Mouse (Mus musculus) G1E (cell line): ENCODE measurements around the gene Hsd17b1. TPM values are rescaled to one million over a fixed set of nuclear protein-coding genes. Genes with fewer than 3 reads are reported as not detected.

ENCODE experiments used
- ATAC-seq: 2 replicates; pipeline ENCODE4 v1.8.0; 2016; ENCODE audit warnings: mild to moderate bottlenecking; ENCODE audit not compliant: insufficient number of reproducible peaks, poor library complexity, low FRiP score, severe bottlenecking; ENCODE audit errors: extremely low read depth
- DNase-seq: peaks from one replicate; pipeline ENCODE4 v3.0.0; 2012; ENCODE audit warnings: low spot score
- H3K27me3 ChIP-seq: 2 replicates; pipeline ENCODE4 v1.6.1; 2012; ENCODE audit warnings: mild to moderate bottlenecking, low read length, inconsistent platforms; ENCODE audit not compliant: insufficient read depth
- H3K36me3 ChIP-seq: replicated peaks from 2 replicates; pipeline ENCODE3; 2012; ENCODE audit warnings: mild to moderate bottlenecking, inconsistent platforms
- H3K4me1 ChIP-seq: 2 replicates; pipeline ENCODE4 v1.6.1; 2012; ENCODE audit warnings: low read depth, low read length, inconsistent platforms, mixed read lengths; ENCODE audit not compliant: insufficient read depth
- H3K4me3 ChIP-seq: 2 replicates; pipeline ENCODE4 v1.5.1; 2012; ENCODE audit warnings: low read depth, mild to moderate bottlenecking, inconsistent platforms, low read length, moderate library complexity, mixed read lengths
- H3K9me3 ChIP-seq: replicated peaks from 2 replicates; pipeline ENCODE4 v1.6.1; 2012; ENCODE audit warnings: inconsistent platforms
- CTCF ChIP-seq: IDR thresholded peaks from 2 replicates; pipeline ENCODE4 v1.5.1; 2012; ENCODE audit warnings: low read depth, low read length, inconsistent platforms, mixed read lengths
- GATA1 ChIP-seq: IDR thresholded peaks from 2 replicates; pipeline ENCODE4 v1.6.1; 2012; ENCODE audit warnings: borderline replicate concordance, low read length, inconsistent platforms, mixed read lengths
- GATA2 ChIP-seq: IDR thresholded peaks from 2 replicates; pipeline ENCODE4 v1.6.1; 2012; ENCODE audit warnings: low read depth, low read length, inconsistent platforms, borderline replicate concordance
- POLR2AphosphoS5 ChIP-seq: IDR thresholded peaks from 2 replicates; pipeline ENCODE4 v1.6.1; 2012; ENCODE audit warnings: low read depth, low read length, inconsistent platforms; ENCODE audit not compliant: insufficient replicate concordance
- TAL1 ChIP-seq: conservative IDR thresholded peaks from 2 replicates; pipeline ENCODE4 v1.6.1; 2012; ENCODE audit warnings: low read depth, low read length, inconsistent platforms, mixed read lengths
- polyA plus RNA-seq: library from polyadenylated mRNA; stranded (reverse); fragments of >175 nt; gene quantifications from 2 replicates; pipeline ENCODE4 v1.2.3, GENCODE M21; 2012
- total RNA-seq, 2 experiments: library from RNA; stranded (forward) in 1 of 2; stranded (reverse) in 1 of 2; fragments of 200-1000 nt in 1 of 2; fragments of >200 nt in 1 of 2; fragmentation: Nextera tagmentation in 1 of 2; gene quantifications; 2 replicates each; pipeline ENCODE4 v1.2.3; 2014 to 2017

Hsd17b1 gene
- total and polyA plus RNA-seq, 3 experiments, result 0.20 to 0.44 TPM; not detected in 1

- peak within 1 kb of the TSS; percentile 89 for H3K4me3 ChIP-seq
- H3K36me3 ChIP-seq, result peaks cover 23% of the 10 kb centered on the region
- peak; percentile 77 for ATAC-seq
- DNase-seq, result peak; percentile 97
- TF ChIP-seq TAL1 (no peak), GATA1 (no peak), CTCF (no peak), GATA2 (no peak), POLR2AphosphoS5 (no peak)
- H3K4me1 ChIP-seq, result peaks cover 52% of the 10 kb centered on the region
- H3K9me3 ChIP-seq, result no peaks in the 10 kb centered on the region
- H3K27me3 ChIP-seq, result peaks cover 18% of the 10 kb centered on the region; the same call in 1 of the 2 replicates
These were observed 8.6 kb upstream of the Hsd17b1 start, which contains the start of gene Naglu for GRCm38 (mm10) chr11:101069391-101070188. Gene Naglu (plus strand): TSS chr11:101070012.

- Histone ChIP-seq H3K4me1 (peaks cover 47% of the 10 kb centered on the region), H3K27me3 (peaks cover 18% of the 10 kb centered on the region; the same call in 1 of the 2 replicates), H3K4me3 (peak overlapping the region; percentile 89), H3K9me3 (no peaks in the 10 kb centered on the region), H3K36me3 (peaks cover 20% of the 10 kb centered on the region)
- TF ChIP-seq TAL1, result no peak
- TF ChIP-seq GATA1, result no peak
- no peak for TF ChIP-seq CTCF
- no peak for TF ChIP-seq GATA2
- no peak for TF ChIP-seq POLR2AphosphoS5
- no peak for ATAC-seq
- DNase-seq, result no peak
These were observed 8.1 kb upstream of the Hsd17b1 start for GRCm38 (mm10) chr11:101070189-101070527.

- Histone ChIP-seq H3K27me3 (peaks cover 19% of the 10 kb centered on the region; the same call in 1 of the 2 replicates), H3K4me3 (no peak overlapping the region; the same call in 1 of the 2 replicates), H3K9me3 (no peaks in the 10 kb centered on the region), H3K36me3 (peaks cover 21% of the 10 kb centered on the region), H3K4me1 (peaks cover 42% of the 10 kb centered on the region)
- DNase-seq, result no peak
- TF ChIP-seq GATA1, result no peak
- no peak for TF ChIP-seq CTCF
- TF ChIP-seq TAL1, result no peak
- TF ChIP-seq POLR2AphosphoS5, result no peak
- TF ChIP-seq GATA2, result no peak
- ATAC-seq, result no peak
These were observed 7.2 kb upstream of the Hsd17b1 start for GRCm38 (mm10) chr11:101070987-101071386.

DNA sequence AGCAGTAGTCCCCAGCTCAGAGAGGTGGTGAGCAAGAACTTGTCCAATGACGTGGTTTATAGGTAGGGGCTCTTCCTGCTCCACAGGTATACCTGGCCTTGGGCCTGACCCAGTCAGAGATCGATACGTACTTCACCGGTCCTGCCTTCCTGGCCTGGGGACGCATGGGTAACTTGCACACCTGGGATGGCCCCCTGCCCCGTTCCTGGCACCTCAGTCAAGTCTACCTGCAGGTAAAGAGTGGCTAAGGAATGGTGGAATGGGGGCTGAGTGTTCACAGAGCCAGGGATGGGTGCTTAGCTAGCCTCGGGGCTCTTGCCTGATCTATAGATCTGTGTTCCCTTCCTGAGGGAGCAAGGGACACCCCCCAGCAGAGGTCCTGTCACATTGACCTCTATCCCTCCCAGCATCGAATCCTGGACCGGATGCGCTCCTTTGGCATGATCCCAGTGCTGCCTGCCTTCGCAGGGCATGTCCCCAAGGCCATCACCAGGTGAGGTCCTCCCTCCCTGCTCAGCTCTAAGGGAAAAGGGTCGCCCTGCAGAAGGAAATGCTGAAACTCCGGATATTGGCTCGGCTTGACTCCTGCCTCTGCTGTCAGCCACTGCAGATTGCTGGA lies 6.3 kb upstream of the Hsd17b1 start:
- H3K4me3 ChIP-seq, result no peak overlapping the region
- DNase-seq (no peak), ATAC-seq (no peak)
- no peaks in the 10 kb centered on the region for H3K9me3 ChIP-seq
- H3K4me1 ChIP-seq, result peaks cover 36% of the 10 kb centered on the region
- TF ChIP-seq TAL1 (no peak), POLR2AphosphoS5 (no peak), GATA2 (no peak), GATA1 (no peak), CTCF (no peak)
- H3K27me3 ChIP-seq, result peaks cover 24% of the 10 kb centered on the region; the same call in 1 of the 2 replicates
- peaks cover 30% of the 10 kb centered on the region for H3K36me3 ChIP-seq

DNA sequence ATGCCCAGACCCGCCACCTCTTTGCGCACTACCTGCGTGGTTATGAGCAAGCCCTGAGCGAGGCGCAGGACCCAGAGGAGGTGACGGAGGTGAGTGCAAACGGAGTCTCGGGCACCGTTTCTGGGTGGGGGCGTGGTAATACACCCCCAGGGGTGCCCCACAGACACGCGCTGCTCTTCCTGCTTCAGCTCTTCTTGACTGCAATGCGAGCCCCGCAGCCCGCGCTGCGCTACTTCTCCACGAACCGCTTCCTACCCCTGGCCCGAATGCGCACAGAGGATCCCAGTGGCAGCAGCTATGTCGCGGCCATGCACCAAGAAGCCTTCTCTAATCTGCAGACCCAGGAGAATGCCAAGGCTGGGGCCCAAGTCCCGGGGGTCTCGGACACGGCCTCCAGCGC lies 1.5 kb downstream of the Hsd17b1 start:
- Histone ChIP-seq H3K36me3 (peaks cover 28% of the 10 kb centered on the region), H3K4me3 (no peak overlapping the region; the same call in 1 of the 2 replicates), H3K9me3 (no peaks in the 10 kb centered on the region), H3K4me1 (peaks cover 46% of the 10 kb centered on the region), H3K27me3 (peaks cover 24% of the 10 kb centered on the region)
- ATAC-seq (no peak), DNase-seq (no peak)
- TF ChIP-seq GATA1 (no peak), POLR2AphosphoS5 (no peak), GATA2 (no peak), CTCF (no peak), TAL1 (no peak)

- H3K4me3 ChIP-seq, result no peak overlapping the region
- DNase-seq (no peak), ATAC-seq (no peak)
- H3K27me3 ChIP-seq, result peaks cover 24% of the 10 kb centered on the region
- no peaks in the 10 kb centered on the region for H3K9me3 ChIP-seq
- H3K4me1 ChIP-seq, result peaks cover 52% of the 10 kb centered on the region
- H3K36me3 ChIP-seq, result peaks cover 35% of the 10 kb centered on the region
- TF ChIP-seq CTCF, result no peak
These were observed 2.2 kb downstream of the Hsd17b1 start for GRCm38 (mm10) chr11:101080421-101080820.
